Mouse (Mus musculus) CH12.LX (cell line): ENCODE data around the gene Tspan14. TPM values are rescaled to one million over a fixed set of nuclear protein-coding genes. Genes with fewer than 3 reads are reported as not detected.

ENCODE experiments used
- DNase-seq: peaks from one replicate; pipeline ENCODE4 v3.0.0-alpha.2; 2013; ENCODE audit errors: extremely low read depth
- H3K27ac ChIP-seq: 2 replicates; pipeline ENCODE4 v1.5.1; 2012; ENCODE audit warnings: low read depth, mild to moderate bottlenecking, control low read depth, moderate library complexity; ENCODE audit not compliant: insufficient read depth
- H3K27me3 ChIP-seq: replicated peaks from 2 replicates; pipeline ENCODE3; 2012; ENCODE audit warnings: inconsistent platforms
- H3K36me3 ChIP-seq, 2 experiments: replicated peaks in 1 of 2; 2 replicates each; pipeline versions ENCODE3 to v1.6.1; 2012; ENCODE audit warnings: inconsistent platforms in 1 of 2, low read length in 1 of 2, mild to moderate bottlenecking in 1 of 2, mixed read lengths in 1 of 2, moderate library complexity in 1 of 2; ENCODE audit not compliant: control insufficient read depth in 1 of 2, insufficient read depth in 1 of 2
- H3K4me1 ChIP-seq, 2 experiments: 2 replicates each; pipeline ENCODE4 v1.6.1; 2012; ENCODE audit warnings: inconsistent platforms in 1 of 2, moderate library complexity in 1 of 2; ENCODE audit not compliant: insufficient read depth in 2 of 2, control insufficient read depth in 1 of 2
- H3K4me2 ChIP-seq: 2 replicates; pipeline ENCODE4 v1.6.1; 2012; ENCODE audit warnings: low read depth, mild to moderate bottlenecking, control low read depth; ENCODE audit not compliant: poor library complexity, insufficient read depth, severe bottlenecking
- H3K4me3 ChIP-seq, 3 experiments: fragments of 150-350 bp in 1 of 3; sonication (generic) in 1 of 3; replicated peaks in 1 of 3; 2 replicates each; pipeline versions ENCODE3 to v1.5.1; 2011 to 2012; ENCODE audit warnings: low read depth in 2 of 3, low read length in 2 of 3, mild to moderate bottlenecking in 2 of 3, moderate library complexity in 2 of 3, control low read depth in 1 of 3, improper control_type of control experiment in 1 of 3, inconsistent platforms in 1 of 3, mixed read lengths in 1 of 3; ENCODE audit not compliant: poor library complexity in 1 of 3
- H3K79me2 ChIP-seq: replicated peaks from 2 replicates; pipeline ENCODE4 v1.6.1; 2012; ENCODE audit warnings: mild to moderate bottlenecking, moderate library complexity; ENCODE audit not compliant: control insufficient read depth, poor library complexity, insufficient read depth, severe bottlenecking; ENCODE audit errors: extremely low read depth
- H3K9ac ChIP-seq: 2 replicates; pipeline ENCODE4 v1.6.1; 2012; ENCODE audit warnings: low read depth, mild to moderate bottlenecking, control low read depth, moderate library complexity; ENCODE audit not compliant: insufficient read depth
- H3K9me3 ChIP-seq: replicated peaks from 2 replicates; pipeline ENCODE3; 2012; ENCODE audit warnings: low read length, inconsistent platforms, mixed read lengths
- CHD1 ChIP-seq: IDR thresholded peaks from 2 replicates; pipeline ENCODE4 v1.6.1; 2012; ENCODE audit warnings: low read depth, low read length, improper control_type of control experiment, inconsistent platforms
- GABPA ChIP-seq: IDR thresholded peaks from 2 replicates; pipeline ENCODE4 v1.6.1; 2012; ENCODE audit warnings: low read depth, low read length, improper control_type of control experiment, inconsistent platforms; ENCODE audit not compliant: insufficient replicate concordance
- IRF4 ChIP-seq: IDR thresholded peaks from 2 replicates; pipeline ENCODE4 v1.6.1; 2014; ENCODE audit warnings: low read depth, mild to moderate bottlenecking, inconsistent platforms, low read length, improper control_type of control experiment
- JUN ChIP-seq: IDR thresholded peaks from 2 replicates; pipeline ENCODE4 v1.6.1; 2011; ENCODE audit warnings: low read depth, mild to moderate bottlenecking, low read length, improper control_type of control experiment, moderate library complexity; ENCODE audit not compliant: insufficient read depth
- MAFK ChIP-seq: IDR thresholded peaks from 2 replicates; pipeline ENCODE4 v1.6.1; 2011; ENCODE audit warnings: low read length, improper control_type of control experiment; ENCODE audit not compliant: insufficient replicate concordance
- MAX ChIP-seq: IDR thresholded peaks from 2 replicates; pipeline ENCODE4 v1.6.1; 2011; ENCODE audit warnings: low read length, improper control_type of control experiment
- MAZ ChIP-seq: IDR thresholded peaks from 2 replicates; pipeline ENCODE4 v1.6.1; 2012; ENCODE audit warnings: low read depth, mild to moderate bottlenecking, inconsistent platforms, low read length, improper control_type of control experiment, moderate library complexity
- MXI1 ChIP-seq: IDR thresholded peaks from 2 replicates; pipeline ENCODE4 v1.6.1; 2011; ENCODE audit warnings: mild to moderate bottlenecking, low read depth, low read length, improper control_type of control experiment
- NELFE ChIP-seq: IDR thresholded peaks from 2 replicates; pipeline ENCODE4 v1.6.1; 2011; ENCODE audit warnings: low read depth, low read length, improper control_type of control experiment
- NRF1 ChIP-seq: IDR thresholded peaks from 2 replicates; pipeline ENCODE4 v1.6.1; 2014; ENCODE audit warnings: low read depth, mild to moderate bottlenecking, inconsistent platforms, low read length, improper control_type of control experiment, moderate library complexity
- POLR2A ChIP-seq: IDR thresholded peaks from 2 replicates; pipeline ENCODE4 v1.6.1; 2011; ENCODE audit warnings: low read depth, mild to moderate bottlenecking, improper control_type of control experiment, low read length
- RCOR1 ChIP-seq: conservative IDR thresholded peaks from 2 replicates; pipeline ENCODE4 v1.6.1; 2012; ENCODE audit warnings: low read depth, mild to moderate bottlenecking, inconsistent platforms, low read length, improper control_type of control experiment
- SIN3A ChIP-seq: IDR thresholded peaks from 2 replicates; pipeline ENCODE4 v1.6.1; 2012; ENCODE audit warnings: low read length, improper control_type of control experiment, inconsistent platforms
- SMC3 ChIP-seq: IDR thresholded peaks from 2 replicates; pipeline ENCODE4 v1.6.1; 2011; ENCODE audit warnings: low read depth, low read length, improper control_type of control experiment
- TBP ChIP-seq: conservative IDR thresholded peaks from 2 replicates; pipeline ENCODE4 v1.6.1; 2011; ENCODE audit warnings: low read depth, low read length, improper control_type of control experiment
- TCF12 ChIP-seq: IDR thresholded peaks from 2 replicates; pipeline ENCODE4 v1.6.1; 2014; ENCODE audit warnings: low read depth, mild to moderate bottlenecking, inconsistent platforms, low read length, improper control_type of control experiment
- UBTF ChIP-seq: IDR thresholded peaks from 2 replicates; pipeline ENCODE4 v1.6.1; 2012; ENCODE audit warnings: low read depth, mild to moderate bottlenecking, inconsistent platforms, low read length, improper control_type of control experiment, moderate library complexity
- USF1 ChIP-seq: IDR thresholded peaks from 2 replicates; pipeline ENCODE4 v1.6.1; 2014; ENCODE audit warnings: low read depth, mild to moderate bottlenecking, inconsistent platforms, low read length, improper control_type of control experiment
- ZKSCAN1 ChIP-seq: IDR thresholded peaks from 2 replicates; pipeline ENCODE4 v1.6.1; 2012; ENCODE audit warnings: low read depth, inconsistent platforms, low read length, improper control_type of control experiment, borderline replicate concordance
- dilution Hi-C: fragments of 300-500 bp; cut with MboI; formaldehyde crosslinking; loops from 2 replicates; pipeline ENCODE4 v1.14.3; 2020; ENCODE audit warnings: low sequenced_read_pairs; ENCODE audit not compliant: extremely low pct_unique_long_range_greater_than_20kb, extremely low pct_ligation_motif_present
- in situ Hi-C: fragments of 300-500 bp; cut with MboI; formaldehyde crosslinking; loops from 3 replicates; pipeline ENCODE4 v1.14.3; 2019; ENCODE audit warnings: low sequenced_read_pairs, low pct_ligation_motif_present, low pct_unique_long_range_greater_than_20kb, mixed read lengths
- polyA plus RNA-seq: library from polyadenylated mRNA; unstranded; fragments of >175 nt; gene quantifications from 2 replicates; pipeline ENCODE4 v1.2.1, GENCODE M21; 2012; ENCODE audit warnings: low read depth; ENCODE audit not compliant: insufficient read length
- total RNA-seq, 2 experiments: library from RNA; depleted of rRNA; stranded (reverse); fragments of 300-350 nt in 1 of 2; fragments of >200 nt in 1 of 2; gene quantifications; 2 replicates each; pipeline ENCODE4 v1.2.3; 2012 to 2014

The Tspan14 gene
- total and polyA plus RNA-seq, 3 experiments = 11.6 to 19.1 (median 14.9) TPM

GRCm38 (mm10) chr14:40968051-40968450, 1.4 kb upstream of the Tspan14 start:
- dilution Hi-C loops = no loop called here
- H3K79me2 ChIP-seq = peaks cover 19% of the 10 kb centered on the region
- H3K9me3 ChIP-seq = no peaks in the 10 kb centered on the region
- peak overlapping the region in 2 of 3 experiments; percentile 52 to 68 for H3K4me3 ChIP-seq
- H3K27me3 ChIP-seq = no peaks in the 10 kb centered on the region
- H3K4me2 ChIP-seq = peak overlapping the region; percentile 48
- H3K36me3 ChIP-seq = no peaks in the 10 kb centered on the region
- TF ChIP-seq JUN = no peak
- no peak for TF ChIP-seq NELFE
- TF ChIP-seq TCF12 = no peak
- no peak for TF ChIP-seq TBP
- TF ChIP-seq IRF4 = peak; percentile 39; the same call in 1 of the 2 replicates
- no peak for TF ChIP-seq MAFK
- TF ChIP-seq SIN3A = peak; percentile 36; the same call in 1 of the 2 replicates
- TF ChIP-seq GABPA = no peak
- TF ChIP-seq MAZ = no peak
- no peak for TF ChIP-seq MAX
- no peak for TF ChIP-seq NRF1
- TF ChIP-seq MXI1 = no peak
- TF ChIP-seq CHD1 = no peak
- TF ChIP-seq ZKSCAN1 = no peak
- no peak for TF ChIP-seq RCOR1
- no peak for TF ChIP-seq SMC3
- TF ChIP-seq UBTF = no peak
- TF ChIP-seq USF1 = no peak
- peaks cover 17 to 57% of the 10 kb centered on the region in 2 experiments for H3K4me1 ChIP-seq
- DNase-seq = no peak
- H3K27ac ChIP-seq = no peak overlapping the region
- peak overlapping the region; percentile 73 for H3K9ac ChIP-seq
- in situ Hi-C loops = no loop called here

GRCm38 (mm10) chr14:40967598-40967900, 942 bp upstream of the Tspan14 start:
- in situ Hi-C loops (no loop called here), dilution Hi-C loops (no loop called here)
- Histone ChIP-seq H3K4me3 (peak overlapping the region; percentile 52 to 68 (median 60)), H3K27ac (peak overlapping the region; percentile 62), H3K9ac (peak overlapping the region; percentile 73), H3K4me1 (peaks cover 21 to 62% of the 10 kb centered on the region in 2 experiments), H3K27me3 (no peaks in the 10 kb centered on the region), H3K4me2 (peak overlapping the region; percentile 48), H3K9me3 (no peaks in the 10 kb centered on the region), H3K36me3 (peaks cover 0 to 3% of the 10 kb centered on the region in 2 experiments), H3K79me2 (peaks cover 22% of the 10 kb centered on the region)
- DNase-seq = no peak
- TF ChIP-seq TCF12 (no peak), MAFK (no peak), POLR2A (no peak)
